Mouse (Mus musculus) G1E-ER4 (cell line): Measurements from ENCODE around the gene Olfr608. TPM values are rescaled to one million over a fixed set of nuclear protein-coding genes. Genes with fewer than 3 reads are reported as not detected.
"Not testable (repeated sequence)": the region's sequence is repeated elsewhere in the genome, so short reads cannot be mapped to it uniquely, and the experiment has no call there.

Experiments
- GATA1 ChIP-seq: IDR thresholded peaks from one replicate; pipeline ENCODE4 v1.8.0; 2012; ENCODE audit warnings: low read length, inconsistent platforms
- polyA plus RNA-seq: library from polyadenylated mRNA; stranded (reverse); fragments of >175 nt; gene quantifications from 2 replicates; pipeline ENCODE4 v1.2.3, GENCODE M21; 2012

Olfr608 gene
- not detected in 2 replicates for polyA plus RNA-seq

DNA sequence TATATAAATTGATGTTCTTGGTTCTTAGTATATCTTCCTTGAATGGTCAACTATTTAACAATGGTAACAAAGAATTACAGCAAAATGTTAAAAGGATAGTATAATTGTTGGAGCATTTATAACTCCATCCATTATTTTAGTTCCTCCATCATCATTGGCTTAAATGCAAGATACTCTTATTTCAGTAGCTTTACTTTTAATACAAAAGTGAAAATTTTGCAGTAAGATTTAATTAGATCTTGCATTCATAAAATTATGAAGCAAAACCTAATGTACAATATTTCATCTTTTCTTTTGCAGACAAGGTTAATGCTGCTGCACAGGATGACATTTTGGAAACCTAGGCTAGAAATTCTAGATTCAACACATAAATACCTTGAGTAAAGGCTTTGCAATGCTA is at the start of gene Olfr608:
Gene Olfr608 (plus strand): TSS at position 301 of the 400 bp plus-strand sequence.
- TF ChIP-seq GATA1: no peak

DNA sequence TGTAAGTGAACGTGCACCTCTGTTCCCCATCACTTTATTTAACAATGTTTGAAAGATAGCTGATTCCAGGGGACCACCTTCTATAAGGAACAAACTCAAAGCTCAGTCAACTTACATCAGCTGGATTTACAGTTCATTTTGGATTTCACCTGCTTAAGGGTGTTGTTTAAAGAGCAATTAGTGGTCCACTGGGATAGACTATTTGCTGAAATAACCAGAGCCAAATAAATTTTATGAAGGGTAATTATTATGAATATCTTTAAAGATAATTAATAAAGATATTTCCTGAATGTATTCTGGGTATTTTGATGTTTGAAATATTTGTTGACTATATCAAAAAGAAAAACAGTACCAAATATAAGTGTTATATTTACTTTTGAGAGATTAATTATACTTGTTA is 24.3 kb upstream of the Olfr608 start, which contains the start of gene Olfr605:
Gene Olfr605 (minus strand): TSS at position 101 of the 400 bp plus-strand sequence.
- no peak for TF ChIP-seq GATA1

GRCm38 (mm10) chr7:103448746-103449145 is 20.9 kb upstream of the Olfr608 start, which contains the start of gene Olfr606:
Olfr606 (plus strand) TSS chr7:103449046.
- no peak for TF ChIP-seq GATA1

DNA sequence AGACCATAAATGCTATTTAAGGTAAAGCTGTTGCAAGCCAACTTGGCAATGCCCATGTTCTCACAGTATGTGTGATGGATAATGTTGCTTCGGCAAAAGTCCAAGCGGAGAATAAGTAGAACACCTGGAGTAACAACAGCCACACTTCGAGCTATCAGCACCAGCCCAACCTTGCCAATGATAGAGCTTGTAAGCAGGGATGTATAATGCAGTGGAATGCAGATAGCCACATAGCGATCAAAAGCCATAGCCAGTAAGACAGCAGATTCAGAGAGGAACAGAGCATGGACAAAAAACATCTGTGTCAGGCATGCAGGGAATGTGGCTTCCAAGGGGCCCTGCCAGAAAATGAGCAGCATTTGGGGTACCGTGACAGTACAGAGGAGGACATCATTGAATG is 9.1 kb upstream of the Olfr608 start:
- no peak for TF ChIP-seq GATA1

- TF ChIP-seq GATA1: no peak
Measured at GRCm38 (mm10) chr7:103497962-103498361, 28.3 kb downstream of the Olfr608 start, which contains the start of gene Olfr609. Olfr609 (minus strand) TSS chr7:103498062.

DNA sequence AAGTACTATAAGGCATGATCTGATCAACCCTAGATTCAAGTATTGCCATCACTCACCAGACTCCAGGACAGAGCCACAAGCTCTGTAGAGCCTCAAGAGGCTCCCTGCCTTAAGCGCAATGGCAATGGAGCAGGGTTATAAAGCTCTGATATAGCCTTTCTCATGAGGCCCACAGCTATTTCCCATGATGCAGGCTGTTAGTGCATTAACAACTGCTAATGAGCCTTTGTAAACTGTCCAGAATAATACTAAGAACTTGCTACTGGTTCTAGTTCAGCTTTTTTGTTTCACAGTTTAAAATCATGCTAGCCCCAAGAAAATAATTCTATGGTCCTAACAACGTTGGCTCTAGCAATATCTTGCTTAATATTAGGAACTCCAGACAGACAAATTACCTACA is 42.3 kb downstream of the Olfr608 start, which contains the start of gene Olfr610:
Gene Olfr610 (minus strand): TSS at position 101 of the 400 bp plus-strand sequence.
- no peak for TF ChIP-seq GATA1

DNA sequence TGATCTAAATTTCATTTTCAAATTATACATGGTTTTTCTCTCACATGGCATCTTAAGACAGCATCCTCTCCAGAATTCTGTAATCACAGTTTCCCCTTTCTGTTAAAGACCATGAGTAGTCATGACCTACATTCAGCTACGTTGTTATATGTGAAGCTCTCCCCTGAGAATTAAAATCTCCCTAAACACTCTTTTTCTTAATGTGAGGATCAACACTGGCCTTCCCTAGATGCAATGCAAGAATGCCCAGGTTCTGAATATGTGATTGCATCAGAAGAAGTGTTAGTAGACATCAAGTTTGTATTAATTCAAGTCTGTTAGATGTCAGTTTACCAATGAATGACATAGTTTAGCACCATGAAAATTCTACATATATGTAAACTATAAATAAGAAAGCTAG is 51.1 kb downstream of the Olfr608 start, which contains the start of gene Olfr611:
Gene Olfr611 (minus strand): TSS at position 101 of the 400 bp plus-strand sequence.
- TF ChIP-seq GATA1: not testable (repeated sequence)

Other genes starting within 250 kb of the Olfr608 start
- not detected in 2 replicates for gene Usp17ld, start 217.4 kb upstream of the Olfr608 start, polyA plus RNA-seq
- gene Olfr596, start 164.2 kb upstream of the Olfr608 start, polyA plus RNA-seq: not detected in 2 replicates
- gene Olfr597, start 153.6 kb upstream of the Olfr608 start, polyA plus RNA-seq: not detected in 2 replicates
- not detected in 2 replicates for gene Olfr598, start 146.3 kb upstream of the Olfr608 start, polyA plus RNA-seq
- not detected in 2 replicates for gene Olfr599, start 134.0 kb upstream of the Olfr608 start, polyA plus RNA-seq
- gene Olfr600, start 120.2 kb upstream of the Olfr608 start, polyA plus RNA-seq: not detected in 2 replicates
- not detected in 2 replicates for gene Olfr601, start 107.2 kb upstream of the Olfr608 start, polyA plus RNA-seq
- not detected in 2 replicates for gene Olfr603, start 83.7 kb upstream of the Olfr608 start, polyA plus RNA-seq
- gene Usp17lc, start 54.8 kb upstream of the Olfr608 start, polyA plus RNA-seq: not detected in 2 replicates
- not detected in 2 replicates for gene Olfr605, start 24.4 kb upstream of the Olfr608 start, polyA plus RNA-seq
- gene Olfr606, start 20.8 kb upstream of the Olfr608 start, polyA plus RNA-seq: not detected in 2 replicates
- not detected in 2 replicates for gene Olfr607, start 5.7 kb upstream of the Olfr608 start, polyA plus RNA-seq
- gene Olfr609, start 28.2 kb downstream of the Olfr608 start, polyA plus RNA-seq: not detected in 2 replicates
- gene Olfr610, start 42.2 kb downstream of the Olfr608 start, polyA plus RNA-seq: not detected in 2 replicates
- gene Olfr611, start 51.0 kb downstream of the Olfr608 start, polyA plus RNA-seq: not detected in 2 replicates
- gene Olfr612, start 72.8 kb downstream of the Olfr608 start, polyA plus RNA-seq: not detected in 2 replicates
- gene Olfr613, start 78.2 kb downstream of the Olfr608 start, polyA plus RNA-seq: not detected in 2 replicates
- gene Olfr615, start 86.2 kb downstream of the Olfr608 start, polyA plus RNA-seq: not detected in 2 replicates
- not detected in 2 replicates for gene Olfr616, start 99.3 kb downstream of the Olfr608 start, polyA plus RNA-seq
- gene Olfr617, start 103.2 kb downstream of the Olfr608 start, polyA plus RNA-seq: not detected in 2 replicates
- gene Olfr618, start 120.2 kb downstream of the Olfr608 start, polyA plus RNA-seq: not detected in 2 replicates
- gene Olfr619, start 130.7 kb downstream of the Olfr608 start, polyA plus RNA-seq: not detected in 2 replicates
- gene Olfr620, start 142.7 kb downstream of the Olfr608 start, polyA plus RNA-seq: not detected in 2 replicates
- not detected in 2 replicates for gene Olfr622, start 172.8 kb downstream of the Olfr608 start, polyA plus RNA-seq
- not detected in 2 replicates for gene Olfr623, start 193.8 kb downstream of the Olfr608 start, polyA plus RNA-seq
- not detected in 2 replicates for gene Olfr624, start 201.3 kb downstream of the Olfr608 start, polyA plus RNA-seq
- gene Olfr625-ps1, start 212.8 kb downstream of the Olfr608 start, polyA plus RNA-seq: not detected in 2 replicates
- gene Olfr243, start 244.8 kb downstream of the Olfr608 start, polyA plus RNA-seq: not detected in 2 replicates